Mouse (Mus musculus): ENCODE data around the gene Rad9a.

GRCm38 (mm10) chr19:4151898-4152297 is 49.6 kb downstream of the Rad9a start:
- TF ChIP-seq CTCF (IDR thresholded peaks at IDR 0.05; ENCODE audit: low read depth) (no peak), EP300 (optimal IDR thresholded peaks at IDR 0.05) (no peak)

All from stomach, postnatal 0 days (tissue).